Mouse (Mus musculus) G1E (cell line): ENCODE results near the gene Sept10.

Experiments used
- CTCF ChIP-seq: IDR thresholded peaks from 2 replicates; pipeline ENCODE4 v1.5.1; 2012; ENCODE audit warnings: low read depth, low read length, inconsistent platforms, mixed read lengths
- POLR2AphosphoS5 ChIP-seq: IDR thresholded peaks from 2 replicates; pipeline ENCODE4 v1.6.1; 2012; ENCODE audit warnings: low read depth, low read length, inconsistent platforms; ENCODE audit not compliant: insufficient replicate concordance
- TAL1 ChIP-seq: conservative IDR thresholded peaks from 2 replicates; pipeline ENCODE4 v1.6.1; 2012; ENCODE audit warnings: low read depth, low read length, inconsistent platforms, mixed read lengths

- no peak for TF ChIP-seq POLR2AphosphoS5
- TF ChIP-seq CTCF = no peak
- no peak for TF ChIP-seq TAL1
Observed at GRCm38 (mm10) chr10:59262979-59263378, 41.3 kb upstream of the Sept10 start.
